Mouse (Mus musculus): ENCODE measurements around the gene Gga3.

- TF ChIP-seq POLR2A (IDR thresholded peaks at IDR 0.05; ENCODE audit: insufficient read depth, low read length) (no peak), CTCF (IDR thresholded peaks at IDR 0.05; ENCODE audit: low read depth, low read length) (no peak)
Observed at GRCm38 (mm10) chr11:115638498-115639409, 34.9 kb upstream of the Gga3 start.

Measured in ES-Bruce4 (cell line).